Mouse (Mus musculus) forebrain, postnatal 0 days (tissue): Measurements from ENCODE around the gene Hoxa11. TPM values are rescaled to one million over a fixed set of nuclear protein-coding genes. Genes with fewer than 3 reads are reported as not detected.

ENCODE experiments used
- ATAC-seq: fragments of 200-750 bp; cut with Nextera tagmentation; 2 replicates; pipeline ENCODE4 v1.8.0; 2017; ENCODE audit warnings: mild to moderate bottlenecking, moderate library complexity
- DNase-seq: peaks from one replicate; pipeline ENCODE4 v3.0.0-alpha.2; 2015
- H3K27ac ChIP-seq: fragments of 300-500 bp; sonication (generic); 2 replicates; pipeline ENCODE4 v1.5.1; 2014; ENCODE audit warnings: low read depth, mild to moderate bottlenecking, antibody characterized with exemption, low read length, moderate library complexity, mixed read lengths
- H3K27me3 ChIP-seq: fragments of 300-500 bp; sonication (generic); 2 replicates; pipeline ENCODE4 v1.6.1; 2014; ENCODE audit warnings: mild to moderate bottlenecking, low read length, mixed read lengths; ENCODE audit not compliant: insufficient read depth
- H3K36me3 ChIP-seq: fragments of 300-500 bp; sonication (generic); 2 replicates; pipeline ENCODE4 v1.6.1; 2014; ENCODE audit warnings: mild to moderate bottlenecking, moderate library complexity; ENCODE audit not compliant: insufficient read depth
- H3K4me1 ChIP-seq: fragments of 300-500 bp; sonication (generic); 2 replicates; pipeline ENCODE4 v1.6.1; 2014; ENCODE audit warnings: antibody characterized with exemption; ENCODE audit not compliant: insufficient read depth
- H3K4me2 ChIP-seq: fragments of 300-500 bp; sonication (generic); 2 replicates; pipeline ENCODE4 v1.6.1; 2014; ENCODE audit warnings: low read depth, mild to moderate bottlenecking, moderate library complexity
- H3K4me3 ChIP-seq: fragments of 300-500 bp; sonication (generic); 2 replicates; pipeline ENCODE4 v1.5.1; 2014; ENCODE audit warnings: low read depth, low read length, mixed read lengths
- H3K9ac ChIP-seq: fragments of 300-500 bp; sonication (generic); 2 replicates; pipeline ENCODE4 v1.6.1; 2014; ENCODE audit warnings: mild to moderate bottlenecking
- H3K9me3 ChIP-seq: fragments of 300-500 bp; sonication (generic); 2 replicates; pipeline ENCODE4 v1.6.1; 2016; ENCODE audit warnings: low read length
- CTCF ChIP-seq: sonication (generic); IDR thresholded peaks from 2 replicates; pipeline ENCODE4 v1.5.1; 2016; ENCODE audit warnings: antibody characterized with exemption, control low read depth, low read depth
- WGBS: fragments of 180-500 bp; shearing (Covaris S2); extraction: QIAGEN DNeasy Blood & Tissue Kit; methylation state at CpG from one replicate; pipeline ENCODE4 v1.1.7; 2014; 5-methylcytosine and 5-hydroxymethylcytosine counted together
- polyA plus RNA-seq: library from polyadenylated mRNA; unstranded; fragments of >200 nt; fragmentation: Nextera tagmentation; extraction: Ambion mirVana; gene quantifications from 2 replicates; pipeline ENCODE4 v1.2.1, GENCODE M21; 2015
- total RNA-seq: library from RNA; depleted of rRNA; stranded (reverse); fragments of >200 nt; gene quantifications from 2 replicates; pipeline ENCODE4 v1.2.3, GENCODE M21; 2014

Hoxa11 gene
- total and polyA plus RNA-seq, 2 experiments from 2014 or later: not detected

DNA sequence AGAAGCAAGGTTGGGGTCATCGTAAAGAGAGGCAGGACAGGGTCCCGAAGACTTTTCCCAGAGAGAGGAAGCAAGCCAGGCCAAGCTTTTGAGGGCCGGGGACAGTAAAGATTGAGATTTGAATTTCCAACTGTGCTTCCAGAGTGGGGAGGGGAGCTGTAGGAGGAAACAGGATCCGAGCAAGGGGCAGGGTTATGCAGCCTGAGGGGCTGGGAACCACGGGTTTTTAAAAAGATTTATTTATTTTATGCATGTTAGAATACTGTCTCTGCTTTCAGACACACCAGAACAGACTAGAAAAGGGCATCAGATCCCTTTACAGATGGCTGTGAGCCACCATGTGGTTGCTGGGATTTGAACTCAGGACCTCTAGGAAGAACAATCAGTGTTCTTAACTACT lies 31.3 kb upstream of the Hoxa11 start:
- no peak overlapping the region for H3K4me3 ChIP-seq
- 7% methylated on average over 5 of the region's 5 CpGs for WGBS
- H3K9ac ChIP-seq: no peak overlapping the region
- peaks cover 79% of the 10 kb centered on the region for H3K27me3 ChIP-seq
- H3K4me2 ChIP-seq: no peak overlapping the region
- H3K4me1 ChIP-seq: no peaks in the 10 kb centered on the region
- DNase-seq (no peak), ATAC-seq (no peak)
- TF ChIP-seq CTCF: no peak
- no peak overlapping the region for H3K27ac ChIP-seq
- no peaks in the 10 kb centered on the region for H3K9me3 ChIP-seq
- H3K36me3 ChIP-seq: no peaks in the 10 kb centered on the region

DNA sequence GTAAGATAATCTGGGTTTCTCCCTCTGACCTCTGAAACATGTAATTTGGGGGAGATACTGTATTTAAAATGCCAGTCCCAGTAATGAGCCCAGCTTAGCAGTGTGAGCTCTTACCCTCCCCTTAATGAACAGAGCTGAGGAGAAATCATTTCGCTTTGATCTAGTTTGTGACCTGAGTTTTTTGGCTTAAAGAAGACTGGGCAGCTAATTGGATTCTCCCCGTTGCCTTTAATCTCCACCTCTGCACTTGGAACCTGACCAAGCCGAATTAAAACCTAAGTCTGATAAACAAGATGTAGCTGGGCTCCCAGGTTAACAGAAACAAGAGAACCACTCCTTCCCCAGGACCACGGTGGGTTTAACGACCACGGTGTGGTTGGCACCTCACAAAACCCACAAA lies 30.8 kb upstream of the Hoxa11 start:
- Histone ChIP-seq H3K9ac (no peak overlapping the region), H3K4me1 (no peaks in the 10 kb centered on the region), H3K4me3 (no peak overlapping the region), H3K36me3 (no peaks in the 10 kb centered on the region), H3K27me3 (peaks cover 83% of the 10 kb centered on the region), H3K9me3 (no peaks in the 10 kb centered on the region), H3K27ac (no peak overlapping the region), H3K4me2 (no peak overlapping the region)
- under 1% methylated on average over 6 of the region's 6 CpGs for WGBS
- no peak for TF ChIP-seq CTCF
- ATAC-seq: no peak
- no peak for DNase-seq

- no peak overlapping the region for H3K9ac ChIP-seq
- H3K4me1 ChIP-seq: no peaks in the 10 kb centered on the region
- H3K27me3 ChIP-seq: peaks cover 85% of the 10 kb centered on the region
- TF ChIP-seq CTCF: no peak
- no peaks in the 10 kb centered on the region for H3K36me3 ChIP-seq
- no peaks in the 10 kb centered on the region for H3K9me3 ChIP-seq
- 8% methylated on average over 8 of the region's 8 CpGs for WGBS
- H3K27ac ChIP-seq: no peak overlapping the region
- H3K4me3 ChIP-seq: no peak overlapping the region
- H3K4me2 ChIP-seq: no peak overlapping the region
- ATAC-seq (no peak), DNase-seq (no peak)
Measured at GRCm38 (mm10) chr6:52275563-52276280, 30.1 kb upstream of the Hoxa11 start.

- ATAC-seq (no peak), DNase-seq (no peak)
- TF ChIP-seq CTCF: no peak
- H3K27ac ChIP-seq: no peak overlapping the region
- H3K27me3 ChIP-seq: peaks cover 90% of the 10 kb centered on the region
- H3K4me1 ChIP-seq: no peaks in the 10 kb centered on the region
- no peak overlapping the region for H3K9ac ChIP-seq
- H3K9me3 ChIP-seq: no peaks in the 10 kb centered on the region
- no peak overlapping the region for H3K4me3 ChIP-seq
- H3K4me2 ChIP-seq: no peak overlapping the region
- H3K36me3 ChIP-seq: no peaks in the 10 kb centered on the region
- 3% methylated on average over 11 of the region's 11 CpGs for WGBS
Measured at GRCm38 (mm10) chr6:52274576-52274975, 29.0 kb upstream of the Hoxa11 start.

- WGBS: 2% methylated on average over 22 of the region's 22 CpGs
- ATAC-seq: no peak
- DNase-seq: no peak
Measured at GRCm38 (mm10) chr6:52273656-52274280, 28.2 kb upstream of the Hoxa11 start.

GRCm38 (mm10) chr6:52272766-52273655 lies 27.4 kb upstream of the Hoxa11 start:
- Histone ChIP-seq H3K4me3 (no peak overlapping the region), H3K9me3 (no peaks in the 10 kb centered on the region), H3K4me2 (no peak overlapping the region), H3K36me3 (no peaks in the 10 kb centered on the region), H3K9ac (no peak overlapping the region), H3K4me1 (no peaks in the 10 kb centered on the region), H3K27ac (no peak overlapping the region), H3K27me3 (peaks cover 98% of the 10 kb centered on the region)
- no peak for ATAC-seq
- TF ChIP-seq CTCF: no peak
- DNase-seq: no peak
- 5% methylated on average over 22 of the region's 22 CpGs for WGBS

More at GRCm38 (mm10) chr6:52273656-52274280, 28.2 kb upstream of the Hoxa11 start:
- H3K9me3 ChIP-seq: no peaks in the 10 kb centered on the region
- H3K27me3 ChIP-seq: peaks cover 95% of the 10 kb centered on the region
- H3K4me1 ChIP-seq: no peaks in the 10 kb centered on the region
- no peak overlapping the region for H3K4me2 ChIP-seq
- TF ChIP-seq CTCF: no peak
- H3K36me3 ChIP-seq: no peaks in the 10 kb centered on the region
- H3K9ac ChIP-seq: no peak overlapping the region
- H3K4me3 ChIP-seq: no peak overlapping the region
- no peak overlapping the region for H3K27ac ChIP-seq
